Mouse (Mus musculus): ENCODE results near the gene Tmem95. TPM values are rescaled to one million over a fixed set of nuclear protein-coding genes. Genes with fewer than 3 reads are reported as not detected.

Gene Tmem95
- polyA plus RNA-seq, 1 experiment: not detected

GRCm38 (mm10) chr11:69846198-69846680 is 31.6 kb downstream of the Tmem95 start, which contains the start of gene Plscr3:
Gene Plscr3 (plus strand): TSS chr11:69846376.
- TF ChIP-seq GATA1 (IDR thresholded peaks at IDR 0.05; ENCODE audit: low read length): no peak

- no peak for TF ChIP-seq GATA1 (IDR thresholded peaks at IDR 0.05; ENCODE audit: low read length)
These were observed 39.1 kb downstream of the Tmem95 start for GRCm38 (mm10) chr11:69838714-69839104.

- no peak for TF ChIP-seq GATA1 (IDR thresholded peaks at IDR 0.05; ENCODE audit: low read length)
These were observed 39.7 kb downstream of the Tmem95 start, which contains the start of gene Tmem256 for GRCm38 (mm10) chr11:69837952-69838713. Gene Tmem256 (plus strand): TSS chr11:69838514.

GRCm38 (mm10) chr11:69837604-69837951 is 40.2 kb downstream of the Tmem95 start, which contains the start of gene Nlgn2:
Gene Nlgn2 (minus strand): TSS chr11:69837784.
- no peak for TF ChIP-seq GATA1 (IDR thresholded peaks at IDR 0.05; ENCODE audit: low read length)

GRCm38 (mm10) chr11:69836703-69837576 is 40.9 kb downstream of the Tmem95 start:
- no peak for TF ChIP-seq GATA1 (IDR thresholded peaks at IDR 0.05; ENCODE audit: low read length)

- no peak for TF ChIP-seq GATA1 (IDR thresholded peaks at IDR 0.05; ENCODE audit: low read length)
These were observed 41.9 kb downstream of the Tmem95 start for GRCm38 (mm10) chr11:69835966-69836335.

- no peak for TF ChIP-seq GATA1 (IDR thresholded peaks at IDR 0.05; ENCODE audit: low read length)
These were observed 42.4 kb downstream of the Tmem95 start for GRCm38 (mm10) chr11:69835326-69835965.

- no peak for TF ChIP-seq GATA1 (IDR thresholded peaks at IDR 0.05; ENCODE audit: low read length)
These were observed 43.7 kb downstream of the Tmem95 start for GRCm38 (mm10) chr11:69834001-69834549.

- no peak for TF ChIP-seq GATA1 (IDR thresholded peaks at IDR 0.05; ENCODE audit: low read length)
These were observed 44.3 kb downstream of the Tmem95 start for GRCm38 (mm10) chr11:69833554-69833953.

- no peak for TF ChIP-seq GATA1 (IDR thresholded peaks at IDR 0.05; ENCODE audit: low read length)
These were observed 49.0 kb downstream of the Tmem95 start for GRCm38 (mm10) chr11:69828832-69829231.

Other genes with a start within 250 kb of the Tmem95 start
- 76.6 and 104 TPM in 2 replicates for gene Fxr2, start 245.0 kb downstream of the Tmem95 start, polyA plus RNA-seq (2012)
- gene Sox15, start 222.7 kb downstream of the Tmem95 start, polyA plus RNA-seq (2012): 0.30 and 0.49 TPM in 2 replicates
- 24.4 and 30.0 TPM in 2 replicates for gene Mpdu1, start 215.4 kb downstream of the Tmem95 start, polyA plus RNA-seq (2012)
- gene Cd68, start 211.9 kb downstream of the Tmem95 start, polyA plus RNA-seq (2012): 1.1 and 1.2 TPM in 2 replicates
- 326 and 403 TPM in 2 replicates for gene Eif4a1, start 205.6 kb downstream of the Tmem95 start, polyA plus RNA-seq (2012)
- gene Senp3, start 195.9 kb downstream of the Tmem95 start, polyA plus RNA-seq (2012): 117 and 153 TPM in 2 replicates
- not detected in 2 replicates for gene Tnfsf13, start 192.2 kb downstream of the Tmem95 start, polyA plus RNA-seq (2012)
- gene Tnfsf12, start 182.2 kb downstream of the Tmem95 start, polyA plus RNA-seq (2012): not detected in 2 replicates
- gene Tnfsfm13, start 181.9 kb downstream of the Tmem95 start, polyA plus RNA-seq (2012): not detected in 2 replicates
- 65.1 and 65.3 TPM in 2 replicates for gene Polr2a, start 119.4 kb downstream of the Tmem95 start, polyA plus RNA-seq (2012)
- gene Slc35g3, start 116.0 kb downstream of the Tmem95 start, polyA plus RNA-seq (2012): not detected in 2 replicates
- 14.5 and 15.2 TPM in 2 replicates for gene Zbtb4, start 112.1 kb downstream of the Tmem95 start, polyA plus RNA-seq (2012)
- 0.03 and 0.11 TPM in 2 replicates for gene Chrnb1, start 82.1 kb downstream of the Tmem95 start, polyA plus RNA-seq (2012)
- 0.39 and 0.53 TPM in 2 replicates for gene Fgf11, start 76.2 kb downstream of the Tmem95 start, polyA plus RNA-seq (2012)
- gene Tmem102, start 72.4 kb downstream of the Tmem95 start, polyA plus RNA-seq (2012): not detected in 2 replicates
- not detected in 2 replicates for gene Gm39566, start 62.7 kb downstream of the Tmem95 start, polyA plus RNA-seq (2012)
- not detected in 2 replicates for gene Spem2, start 59.6 kb downstream of the Tmem95 start, polyA plus RNA-seq (2012)
- gene Spem1, start 55.8 kb downstream of the Tmem95 start, polyA plus RNA-seq (2012): not detected in 2 replicates
- gene Nlgn2, start 40.2 kb downstream of the Tmem95 start, polyA plus RNA-seq (2012): 0.99 and 1.1 TPM in 2 replicates
- 404 and 460 TPM in 2 replicates for gene Tmem256, start 39.5 kb downstream of the Tmem95 start, polyA plus RNA-seq (2012)
- 43.0 and 56.9 TPM in 2 replicates for gene Plscr3, start 31.6 kb downstream of the Tmem95 start, polyA plus RNA-seq (2012)
- gene Tnk1, start 19.3 kb downstream of the Tmem95 start, polyA plus RNA-seq (2012): 0.09 and 0.91 TPM in 2 replicates
- 0.27 and 0.39 TPM in 2 replicates for gene Kctd11, start 3.4 kb upstream of the Tmem95 start, polyA plus RNA-seq (2012)
- gene Acap1, start 17.5 kb upstream of the Tmem95 start, polyA plus RNA-seq (2012): 107 and 119 TPM in 2 replicates
- gene 2810408A11Rik, start 23.0 kb upstream of the Tmem95 start, polyA plus RNA-seq (2012): 1.0 and 1.5 TPM in 2 replicates
- gene Neurl4, start 23.1 kb upstream of the Tmem95 start, polyA plus RNA-seq (2012): 83.2 and 85.5 TPM in 2 replicates
- 246 and 266 TPM in 2 replicates for gene Gps2, start 35.9 kb upstream of the Tmem95 start, polyA plus RNA-seq (2012)
- 3,518 and 5,018 TPM in 2 replicates for gene Eif5a, start 43.9 kb upstream of the Tmem95 start, polyA plus RNA-seq (2012)
- gene Ybx2, start 57.8 kb upstream of the Tmem95 start, polyA plus RNA-seq (2012): 0.19 TPM in 1 of 2 replicates, not detected in the other
- gene Slc2a4, start 70.2 kb upstream of the Tmem95 start, polyA plus RNA-seq (2012): 0.03 and 0.35 TPM in 2 replicates
- gene Cldn7, start 86.8 kb upstream of the Tmem95 start, polyA plus RNA-seq (2012): not detected in 2 replicates
- 224 and 279 TPM in 2 replicates for gene Ctdnep1, start 103.1 kb upstream of the Tmem95 start, polyA plus RNA-seq (2012)
- gene Elp5, start 104.5 kb upstream of the Tmem95 start, polyA plus RNA-seq (2012): 7.7 and 13.2 TPM in 2 replicates
- gene Gabarap, start 113.1 kb upstream of the Tmem95 start, polyA plus RNA-seq (2012): 164 and 205 TPM in 2 replicates
- 92.5 and 117 TPM in 2 replicates for gene Phf23, start 117.8 kb upstream of the Tmem95 start, polyA plus RNA-seq (2012)
- 59.6 and 66.9 TPM in 2 replicates for gene Dvl2, start 122.6 kb upstream of the Tmem95 start, polyA plus RNA-seq (2012)
- 19.7 and 28.8 TPM in 2 replicates for gene Acadvl, start 137.4 kb upstream of the Tmem95 start, polyA plus RNA-seq (2012)
- 7.4 and 7.6 TPM in 2 replicates for gene Dlg4, start 138.9 kb upstream of the Tmem95 start, polyA plus RNA-seq (2012)
- not detected in 2 replicates for gene Asgr1, start 176.1 kb upstream of the Tmem95 start, polyA plus RNA-seq (2012)
- gene Asgr2, start 214.6 kb upstream of the Tmem95 start, polyA plus RNA-seq (2012): not detected in 2 replicates

Data from G1E-ER4 (cell line).